Mouse (Mus musculus) Patski (cell line): Measurements from ENCODE around the gene Rftn1. TPM values are rescaled to one million over a fixed set of nuclear protein-coding genes. Genes with fewer than 3 reads are reported as not detected.

ENCODE experiments used
- ATAC-seq: fragments of 100-300 bp; one replicate; pipeline ENCODE4 v1.8.0; 2021
- CTCF ChIA-PET: fragments of 350-600 bp; sonication (Branson Sonifier 250); formaldehyde crosslinking; loops from one replicate; lab custom pipeline; 2022; ENCODE audit warnings: inconsistent platforms; lab: Charles Lee
- POLR2A ChIA-PET: fragments of 350-600 bp; sonication (Branson Sonifier 250); formaldehyde crosslinking; loops from one replicate; lab custom pipeline; 2022; ENCODE audit warnings: antibody characterized with exemption, inconsistent platforms; lab: Charles Lee
- DNase-seq: peaks from one replicate; pipeline ENCODE4 v3.0.0-alpha.2; 2011; ENCODE audit warnings: low read depth, low spot score
- H3K27me3 ChIP-seq: fragments of 371-371 bp; one replicate; pipeline ENCODE4 v1.5.1; 2021
- CTCF ChIP-seq: fragments of 100-300 bp; IDR thresholded peaks from one replicate; pipeline ENCODE4 v1.5.1; 2021
- in situ Hi-C: fragments of 300-500 bp; cut with MboI; formaldehyde crosslinking; loops from 3 replicates; pipeline ENCODE4 v1.11.1; 2018; ENCODE audit warnings: low pct_unique_long_range_greater_than_20kb, mixed read lengths
- polyA plus RNA-seq: library from polyadenylated mRNA; unstranded; gene quantifications from one replicate; pipeline ENCODE4 v1.2.3, GENCODE M21; 2021

The Rftn1 gene
- polyA plus RNA-seq, 1 experiment from 2014 or later, result 0.05 TPM

GRCm38 (mm10) chr17:49965035-49965434 lies 225.4 kb downstream of the Rftn1 start:
- DNase-seq (no peak), ATAC-seq (no peak)
- TF ChIP-seq CTCF, result peak; percentile 28
- in situ Hi-C loops, result loop anchor here (10.0 to 25.0 kb wide), 3 partner anchors 280 to 997 kb away; no protein-coding TSS in a partner anchor
- CTCF ChIA-PET, result no interaction called here
- POLR2A ChIA-PET, result no interaction called here
- no peaks in the 10 kb centered on the region for H3K27me3 ChIP-seq

GRCm38 (mm10) chr17:49964471-49964870 lies 226.0 kb downstream of the Rftn1 start:
- no peak for ATAC-seq
- in situ Hi-C loops, result loop anchor here (10.0 to 25.0 kb wide), 3 partner anchors 280 to 998 kb away; no protein-coding TSS in a partner anchor
- ChIA-PET CTCF (no interaction called here), POLR2A (no interaction called here)
- no peak for TF ChIP-seq CTCF
- DNase-seq, result no peak
- H3K27me3 ChIP-seq, result no peaks in the 10 kb centered on the region

GRCm38 (mm10) chr17:49959021-49959420 lies 231.5 kb downstream of the Rftn1 start:
- CTCF ChIA-PET, result no interaction called here

GRCm38 (mm10) chr17:49951856-49952607 lies 238.4 kb downstream of the Rftn1 start:
- no peak for DNase-seq
- ChIA-PET POLR2A (no interaction called here), CTCF (interaction anchor here (0.7 to 1.7 kb wide), 3 partner anchors 9 to 176 kb away, joined by 3 to 4 read pairs (median 3); no protein-coding TSS in a partner anchor)
- TF ChIP-seq CTCF, result no peak
- peaks cover 19% of the 10 kb centered on the region for H3K27me3 ChIP-seq
- in situ Hi-C loops, result loop anchor here (25.0 kb wide), 1 partner anchor 1010 kb away; no protein-coding TSS in a partner anchor
- no peak for ATAC-seq

More at GRCm38 (mm10) chr17:49959021-49959420, 231.5 kb downstream of the Rftn1 start:
- no peak for ATAC-seq
- no peak for DNase-seq
- POLR2A ChIA-PET, result no interaction called here
- TF ChIP-seq CTCF, result no peak
- in situ Hi-C loops, result loop anchor here (25.0 kb wide), 1 partner anchor 1003 kb away; no protein-coding TSS in a partner anchor
- peaks cover 16% of the 10 kb centered on the region for H3K27me3 ChIP-seq

- peak; percentile 69 for TF ChIP-seq CTCF
- DNase-seq (no peak), ATAC-seq (no peak)
- ChIA-PET POLR2A (no interaction called here), CTCF (interaction anchor here (0.7 to 1.7 kb wide), 3 partner anchors 10 to 177 kb away, joined by 3 to 4 read pairs (median 3); no protein-coding TSS in a partner anchor)
- H3K27me3 ChIP-seq, result peaks cover 14% of the 10 kb centered on the region
- in situ Hi-C loops, result loop anchor here (25.0 kb wide), 1 partner anchor 1011 kb away; no protein-coding TSS in a partner anchor
Observed at GRCm38 (mm10) chr17:49951491-49951855, 239.0 kb downstream of the Rftn1 start.

- DNase-seq, result no peak
Observed at GRCm38 (mm10) chr17:49942674-49943073, 247.8 kb downstream of the Rftn1 start.

More at GRCm38 (mm10) chr17:49942674-49943073, 247.8 kb downstream of the Rftn1 start:
- peak; percentile 53 for TF ChIP-seq CTCF
- ChIA-PET POLR2A (no interaction called here), CTCF (no interaction called here)
- H3K27me3 ChIP-seq, result no peaks in the 10 kb centered on the region
- in situ Hi-C loops, result no loop called here
- ATAC-seq, result no peak

Other genes starting within 250 kb of the Rftn1 start
- gene Dazl, start 103.0 kb upstream of the Rftn1 start, polyA plus RNA-seq, result not detected